Mouse (Mus musculus): ENCODE data around the gene Dnajc17. TPM values are rescaled to one million over a fixed set of nuclear protein-coding genes. Genes with fewer than 3 reads are reported as not detected.

Dnajc17 gene
- 10 to 100 TPM in 1 of 2 experiments, 1 to 10 TPM in 1; 9.3 to 10.1 TPM for total RNA-seq (2021)
- 2.5 and 4.1 TPM in 2 replicates for polyA plus RNA-seq (2012; rRNA removed)
- long read RNA-seq, partial matches to known transcripts = 0 of 3 reads
- long read RNA-seq, other reads (novel, unspliced or antisense) = 3 of 3 reads

DNA sequence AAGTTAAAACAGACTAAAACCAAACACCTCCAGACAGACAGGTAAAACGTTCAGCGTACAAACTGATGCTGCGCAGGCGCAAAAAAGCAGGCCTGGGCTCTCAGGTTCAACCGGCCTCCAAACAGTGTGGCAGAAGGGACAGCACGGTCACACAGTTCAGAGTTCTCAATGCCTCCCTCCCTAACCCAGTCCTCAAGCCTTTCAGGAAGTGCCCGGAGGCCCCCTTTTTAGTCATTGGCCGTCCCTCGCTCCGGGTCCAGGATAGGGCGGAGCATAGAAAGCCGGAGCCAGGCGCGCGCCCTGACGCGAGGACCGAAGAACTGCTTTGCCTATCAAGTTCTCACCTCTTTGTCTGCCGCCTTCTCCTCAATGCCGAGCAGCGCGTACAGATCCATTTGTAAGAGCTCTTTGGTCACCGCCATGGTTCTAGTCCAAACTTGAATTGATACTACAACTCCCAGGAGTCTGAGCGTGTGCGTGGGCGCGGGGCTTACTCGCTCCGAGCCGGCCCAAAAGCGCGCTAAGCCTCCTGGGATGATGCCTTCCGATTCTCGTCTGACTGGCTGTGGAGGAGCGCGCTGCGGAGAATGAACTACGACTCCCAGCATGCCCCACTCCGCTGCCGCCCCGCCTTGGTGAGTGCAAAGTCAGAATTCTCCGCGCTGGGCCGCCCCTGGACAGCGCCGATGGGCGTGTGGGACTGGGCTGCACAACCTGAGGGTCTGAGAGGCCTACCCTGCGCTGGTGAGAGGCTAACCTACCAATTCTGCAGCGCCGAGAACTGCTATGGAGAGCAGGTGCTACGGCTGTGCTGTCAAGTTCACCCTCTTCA is at the start of gene Dnajc17, which contains the start of gene Zfyve19:
Dnajc17 (minus strand) TSS at position 452 of the 832 bp plus-strand sequence.
Zfyve19 (plus strand) TSS at position 274 of the 832 bp plus-strand sequence.
- Histone ChIP-seq H3K79me2 (replicated peaks; ENCODE audit: control insufficient read depth, insufficient read depth, low read length) (no peaks in the 10 kb centered on the region), H3K4me1 (ENCODE audit: control insufficient read depth, insufficient read depth, low read length) (peaks cover 5% of the 10 kb centered on the region), H3K9ac (ENCODE audit: low read depth, low read length) (peak within 1 kb of the TSS; percentile 82), H3K27me3 (ENCODE audit: control insufficient read depth, insufficient read depth, low read length) (no peaks in the 10 kb centered on the region), H3K27ac (peak within 1 kb of the TSS; percentile 96), H3K36me3 (ENCODE audit: control insufficient read depth, insufficient read depth, low read length) (no peaks in the 10 kb centered on the region), H3K4me3 (peak within 1 kb of the TSS; percentile 84)
- under 1% methylated on average over 51 of the region's 51 CpGs for WGBS
- TF ChIP-seq POLR2A (IDR thresholded peaks at IDR 0.05; ENCODE audit: insufficient read depth, low read depth, low read length) = peak; percentile 84
- no peak for TF ChIP-seq EP300 (IDR thresholded peaks at IDR 0.05; ENCODE audit: insufficient read depth, low read depth, low read length)
- intact Hi-C loops (cut with DNase I) = no loop called here
- peak; percentile 93 to 97 for DNase-seq

DNA sequence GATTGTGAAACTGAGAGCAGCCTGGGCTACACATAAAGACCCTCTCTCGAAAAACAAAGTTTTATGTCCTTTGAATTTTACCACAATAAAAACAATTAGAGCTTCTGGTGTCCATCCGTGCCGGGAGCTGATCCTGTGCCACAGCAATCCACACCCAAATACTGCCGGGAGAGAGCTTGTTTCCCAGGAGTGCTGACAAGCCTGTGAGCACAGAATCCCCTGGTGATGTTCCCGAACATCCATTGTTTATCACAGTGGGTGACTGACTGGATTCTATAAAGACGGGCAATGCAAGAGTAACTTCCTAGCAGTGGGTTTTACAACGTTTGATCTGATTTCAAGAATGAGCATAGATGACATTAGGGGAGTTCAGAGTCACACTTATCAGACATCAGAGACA is 46.4 kb upstream of the Dnajc17 start:
- 25% methylated on average over 7 of the region's 7 CpGs for WGBS
- H3K79me2 ChIP-seq (replicated peaks; ENCODE audit: control insufficient read depth, insufficient read depth, low read length) = no peaks in the 10 kb centered on the region
- no peaks in the 10 kb centered on the region for H3K27me3 ChIP-seq (ENCODE audit: control insufficient read depth, insufficient read depth, low read length)
- H3K36me3 ChIP-seq (ENCODE audit: control insufficient read depth, insufficient read depth, low read length) = no peaks in the 10 kb centered on the region
- intact Hi-C loops (cut with DNase I) = no loop called here
- TF ChIP-seq EP300 (IDR thresholded peaks at IDR 0.05; ENCODE audit: insufficient read depth, low read depth, low read length) = no peak
- TF ChIP-seq CTCF (IDR thresholded peaks at IDR 0.05) = no peak
- TF ChIP-seq POLR2A (IDR thresholded peaks at IDR 0.05; ENCODE audit: insufficient read depth, low read depth, low read length) = no peak
- H3K27ac ChIP-seq = no peak overlapping the region
- H3K4me1 ChIP-seq (ENCODE audit: control insufficient read depth, insufficient read depth, low read length) = peaks cover 1% of the 10 kb centered on the region; the same call in 1 of the 2 replicates
- no peak overlapping the region for H3K4me3 ChIP-seq
- H3K9ac ChIP-seq (ENCODE audit: low read depth, low read length) = no peak overlapping the region
- DNase-seq = no peak

GRCm38 (mm10) chr2:119250826-119251478 is 42.4 kb upstream of the Dnajc17 start:
- Histone ChIP-seq H3K27me3 (ENCODE audit: control insufficient read depth, insufficient read depth, low read length) (no peaks in the 10 kb centered on the region), H3K79me2 (replicated peaks; ENCODE audit: control insufficient read depth, insufficient read depth, low read length) (no peaks in the 10 kb centered on the region), H3K9ac (ENCODE audit: low read depth, low read length) (no peak overlapping the region), H3K36me3 (ENCODE audit: control insufficient read depth, insufficient read depth, low read length) (no peaks in the 10 kb centered on the region), H3K4me3 (peak overlapping the region; percentile 27; the same call in 1 of the 2 replicates), H3K4me1 (ENCODE audit: control insufficient read depth, insufficient read depth, low read length) (peaks cover 1% of the 10 kb centered on the region; the same call in 1 of the 2 replicates), H3K27ac (no peak overlapping the region)
- TF ChIP-seq POLR2A (IDR thresholded peaks at IDR 0.05; ENCODE audit: insufficient read depth, low read depth, low read length) = no peak
- TF ChIP-seq CTCF (IDR thresholded peaks at IDR 0.05) = no peak; the same call in none of the 2 replicates
- TF ChIP-seq EP300 (IDR thresholded peaks at IDR 0.05; ENCODE audit: insufficient read depth, low read depth, low read length) = 0 out of 2 replicates have a peak, but pooled peaks have one; percentile 62
- intact Hi-C loops (cut with DNase I) = loop anchor here (1.0 to 2.0 kb wide), 3 partner anchors 37 to 185 kb away; partner anchors contain the start of gene Vps18
- 13% methylated on average over 11 of the region's 11 CpGs for WGBS
- DNase-seq = peak; percentile 73 to 87

DNA sequence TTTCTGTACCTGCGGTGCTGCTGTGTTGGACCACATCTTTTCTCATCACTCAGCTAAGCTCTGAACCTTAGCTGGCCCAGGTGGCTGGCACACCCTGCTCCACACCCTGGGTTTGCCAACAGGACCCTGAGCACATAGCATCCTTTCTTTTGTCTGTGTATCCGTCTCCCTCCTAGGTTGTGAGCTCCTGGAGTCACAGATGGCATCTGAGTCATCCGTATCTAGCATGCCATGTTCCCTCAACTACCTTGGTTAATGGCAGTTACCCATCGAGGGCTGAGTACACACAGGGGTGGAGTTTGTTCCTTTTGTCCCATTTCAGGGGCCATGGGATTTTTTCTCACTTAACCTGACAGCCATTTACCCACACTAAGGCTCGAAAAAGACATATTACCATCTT is 41.8 kb upstream of the Dnajc17 start:
- WGBS = 61% methylated on average over 5 of the region's 5 CpGs
- TF ChIP-seq EP300 (IDR thresholded peaks at IDR 0.05; ENCODE audit: insufficient read depth, low read depth, low read length) (no peak), CTCF (IDR thresholded peaks at IDR 0.05) (no peak), POLR2A (IDR thresholded peaks at IDR 0.05; ENCODE audit: insufficient read depth, low read depth, low read length) (no peak)
- Histone ChIP-seq H3K36me3 (ENCODE audit: control insufficient read depth, insufficient read depth, low read length) (no peaks in the 10 kb centered on the region), H3K4me3 (no peak overlapping the region), H3K4me1 (ENCODE audit: control insufficient read depth, insufficient read depth, low read length) (peaks cover 1% of the 10 kb centered on the region; the same call in 1 of the 2 replicates), H3K79me2 (replicated peaks; ENCODE audit: control insufficient read depth, insufficient read depth, low read length) (no peaks in the 10 kb centered on the region), H3K27ac (no peak overlapping the region), H3K27me3 (ENCODE audit: control insufficient read depth, insufficient read depth, low read length) (no peaks in the 10 kb centered on the region), H3K9ac (ENCODE audit: low read depth, low read length) (no peak overlapping the region)
- DNase-seq = no peak
- intact Hi-C loops (cut with DNase I) = loop anchor here (2.0 kb wide), 1 partner anchor 164 kb away; no protein-coding TSS in a partner anchor

DNA sequence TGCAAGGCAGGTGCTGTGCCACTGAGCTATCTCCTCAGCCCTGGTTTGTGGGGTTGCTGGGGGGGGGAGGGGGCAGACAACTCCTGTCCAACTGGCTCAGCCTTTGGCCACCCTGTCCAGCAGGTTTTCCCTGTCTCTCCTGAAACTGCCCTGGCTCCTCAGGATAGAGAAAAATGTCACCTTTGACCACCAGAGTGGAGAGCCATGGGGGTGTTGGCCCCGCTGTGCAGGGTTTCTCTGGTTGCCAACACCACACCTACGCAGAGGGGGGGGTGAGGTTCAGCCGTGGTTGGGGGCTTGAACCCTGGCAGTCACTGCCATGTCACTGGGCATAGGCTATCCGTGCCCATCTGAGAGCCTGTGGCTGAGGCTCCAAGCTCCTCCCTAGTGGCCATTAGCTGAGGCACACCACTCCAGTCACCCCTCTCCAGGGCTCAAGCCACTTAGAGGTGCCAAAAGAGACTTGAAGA is 41.0 kb upstream of the Dnajc17 start:
- Histone ChIP-seq H3K79me2 (replicated peaks; ENCODE audit: control insufficient read depth, insufficient read depth, low read length) (no peaks in the 10 kb centered on the region), H3K36me3 (ENCODE audit: control insufficient read depth, insufficient read depth, low read length) (no peaks in the 10 kb centered on the region), H3K4me3 (no peak overlapping the region), H3K27ac (no peak overlapping the region), H3K4me1 (ENCODE audit: control insufficient read depth, insufficient read depth, low read length) (peaks cover 1% of the 10 kb centered on the region; the same call in 1 of the 2 replicates), H3K9ac (ENCODE audit: low read depth, low read length) (no peak overlapping the region), H3K27me3 (ENCODE audit: control insufficient read depth, insufficient read depth, low read length) (no peaks in the 10 kb centered on the region)
- no peak for DNase-seq
- 73% methylated on average over 4 of the region's 4 CpGs for WGBS
- TF ChIP-seq CTCF (IDR thresholded peaks at IDR 0.05) (no peak), POLR2A (IDR thresholded peaks at IDR 0.05; ENCODE audit: insufficient read depth, low read depth, low read length) (no peak), EP300 (IDR thresholded peaks at IDR 0.05; ENCODE audit: insufficient read depth, low read depth, low read length) (no peak)
- intact Hi-C loops (cut with DNase I) = loop anchor here (2.0 kb wide), 1 partner anchor 165 kb away; no protein-coding TSS in a partner anchor
